Mouse (Mus musculus) forebrain, postnatal 0 days (tissue): Measurements from ENCODE around the gene Tpsb2. TPM values are rescaled to one million over a fixed set of nuclear protein-coding genes. Genes with fewer than 3 reads are reported as not detected.

Source experiments
- ATAC-seq: fragments of 200-750 bp; cut with Nextera tagmentation; 2 replicates; pipeline ENCODE4 v1.8.0; 2017; ENCODE audit warnings: mild to moderate bottlenecking, moderate library complexity
- DNase-seq: peaks from one replicate; pipeline ENCODE4 v3.0.0-alpha.2; 2015
- H3K27ac ChIP-seq: fragments of 300-500 bp; sonication (generic); 2 replicates; pipeline ENCODE4 v1.5.1; 2014; ENCODE audit warnings: low read depth, mild to moderate bottlenecking, antibody characterized with exemption, low read length, moderate library complexity, mixed read lengths
- H3K27me3 ChIP-seq: fragments of 300-500 bp; sonication (generic); 2 replicates; pipeline ENCODE4 v1.6.1; 2014; ENCODE audit warnings: mild to moderate bottlenecking, low read length, mixed read lengths; ENCODE audit not compliant: insufficient read depth
- H3K36me3 ChIP-seq: fragments of 300-500 bp; sonication (generic); 2 replicates; pipeline ENCODE4 v1.6.1; 2014; ENCODE audit warnings: mild to moderate bottlenecking, moderate library complexity; ENCODE audit not compliant: insufficient read depth
- H3K4me1 ChIP-seq: fragments of 300-500 bp; sonication (generic); 2 replicates; pipeline ENCODE4 v1.6.1; 2014; ENCODE audit warnings: antibody characterized with exemption; ENCODE audit not compliant: insufficient read depth
- H3K4me2 ChIP-seq: fragments of 300-500 bp; sonication (generic); 2 replicates; pipeline ENCODE4 v1.6.1; 2014; ENCODE audit warnings: low read depth, mild to moderate bottlenecking, moderate library complexity
- H3K4me3 ChIP-seq: fragments of 300-500 bp; sonication (generic); 2 replicates; pipeline ENCODE4 v1.5.1; 2014; ENCODE audit warnings: low read depth, low read length, mixed read lengths
- H3K9ac ChIP-seq: fragments of 300-500 bp; sonication (generic); 2 replicates; pipeline ENCODE4 v1.6.1; 2014; ENCODE audit warnings: mild to moderate bottlenecking
- H3K9me3 ChIP-seq: fragments of 300-500 bp; sonication (generic); 2 replicates; pipeline ENCODE4 v1.6.1; 2016; ENCODE audit warnings: low read length
- CTCF ChIP-seq: sonication (generic); IDR thresholded peaks from 2 replicates; pipeline ENCODE4 v1.5.1; 2016; ENCODE audit warnings: antibody characterized with exemption, control low read depth, low read depth
- WGBS: fragments of 180-500 bp; shearing (Covaris S2); extraction: QIAGEN DNeasy Blood & Tissue Kit; methylation state at CpG from one replicate; pipeline ENCODE4 v1.1.7; 2014; 5-methylcytosine and 5-hydroxymethylcytosine counted together
- polyA plus RNA-seq: library from polyadenylated mRNA; unstranded; fragments of >200 nt; fragmentation: Nextera tagmentation; extraction: Ambion mirVana; gene quantifications from 2 replicates; pipeline ENCODE4 v1.2.1, GENCODE M21; 2015
- total RNA-seq: library from RNA; depleted of rRNA; stranded (reverse); fragments of >200 nt; gene quantifications from 2 replicates; pipeline ENCODE4 v1.2.3, GENCODE M21; 2014

Gene Tpsb2
- total and polyA plus RNA-seq, 2 experiments from 2014 or later: 0.33 to 4.2 TPM

- H3K36me3 ChIP-seq: peaks cover 30% of the 10 kb centered on the region
- WGBS: 88% methylated on average over 4 of the region's 4 CpGs
- ATAC-seq: no peak
Measured at GRCm38 (mm10) chr17:25394526-25394925, 28.4 kb downstream of the Tpsb2 start.

GRCm38 (mm10) chr17:25397804-25398519, 31.9 kb downstream of the Tpsb2 start:
- ATAC-seq (peak; percentile 81), DNase-seq (peak; percentile 86)
- WGBS: 22% methylated on average over 14 of the region's 14 CpGs
- TF ChIP-seq CTCF: peak; percentile 99
- H3K27me3 ChIP-seq: no peaks in the 10 kb centered on the region
- H3K36me3 ChIP-seq: peaks cover 10% of the 10 kb centered on the region; the same call in 1 of the 2 replicates
- H3K27ac ChIP-seq: no peak overlapping the region
- H3K9me3 ChIP-seq: no peaks in the 10 kb centered on the region
- no peak overlapping the region for H3K4me3 ChIP-seq
- no peaks in the 10 kb centered on the region for H3K4me1 ChIP-seq
- H3K4me2 ChIP-seq: no peak overlapping the region
- no peak overlapping the region for H3K9ac ChIP-seq

More at GRCm38 (mm10) chr17:25394526-25394925, 28.4 kb downstream of the Tpsb2 start:
- no peak overlapping the region for H3K9ac ChIP-seq
- H3K27me3 ChIP-seq: no peaks in the 10 kb centered on the region
- no peaks in the 10 kb centered on the region for H3K9me3 ChIP-seq
- no peak overlapping the region for H3K4me3 ChIP-seq
- no peak for DNase-seq
- no peak overlapping the region for H3K4me2 ChIP-seq
- TF ChIP-seq CTCF: no peak
- H3K27ac ChIP-seq: no peak overlapping the region
- no peaks in the 10 kb centered on the region for H3K4me1 ChIP-seq

- 14% methylated on average over 13 of the region's 13 CpGs for WGBS
- no peak overlapping the region for H3K9ac ChIP-seq
- no peaks in the 10 kb centered on the region for H3K9me3 ChIP-seq
- H3K4me2 ChIP-seq: no peak overlapping the region
- H3K27ac ChIP-seq: no peak overlapping the region
- no peaks in the 10 kb centered on the region for H3K27me3 ChIP-seq
- peaks cover 5% of the 10 kb centered on the region; the same call in 1 of the 2 replicates for H3K36me3 ChIP-seq
- no peak overlapping the region for H3K4me3 ChIP-seq
- no peak for TF ChIP-seq CTCF
- ATAC-seq: peak; percentile 27; the same call in 1 of the 2 replicates
- DNase-seq: no peak
- no peaks in the 10 kb centered on the region for H3K4me1 ChIP-seq
Measured at GRCm38 (mm10) chr17:25398520-25398838, 32.4 kb downstream of the Tpsb2 start.

GRCm38 (mm10) chr17:25400443-25400842, 34.3 kb downstream of the Tpsb2 start:
- Histone ChIP-seq H3K4me1 (peaks cover 12% of the 10 kb centered on the region), H3K36me3 (peaks cover 2% of the 10 kb centered on the region; the same call in 1 of the 2 replicates), H3K27me3 (no peaks in the 10 kb centered on the region), H3K9ac (no peak overlapping the region), H3K9me3 (no peaks in the 10 kb centered on the region), H3K4me2 (no peak overlapping the region), H3K27ac (no peak overlapping the region), H3K4me3 (no peak overlapping the region)
- DNase-seq (no peak), ATAC-seq (no peak)
- TF ChIP-seq CTCF: no peak
- WGBS: 18% methylated on average over 7 of the region's 7 CpGs

GRCm38 (mm10) chr17:25401491-25401890, 35.4 kb downstream of the Tpsb2 start:
- peaks cover 22% of the 10 kb centered on the region for H3K4me1 ChIP-seq
- no peak overlapping the region for H3K4me3 ChIP-seq
- no peaks in the 10 kb centered on the region for H3K9me3 ChIP-seq
- no peak overlapping the region for H3K9ac ChIP-seq
- WGBS: 20% methylated on average over 4 of the region's 4 CpGs
- DNase-seq (no peak), ATAC-seq (no peak)
- no peak for TF ChIP-seq CTCF
- H3K36me3 ChIP-seq: peaks cover 2% of the 10 kb centered on the region; the same call in 1 of the 2 replicates
- no peak overlapping the region for H3K4me2 ChIP-seq
- H3K27me3 ChIP-seq: no peaks in the 10 kb centered on the region
- H3K27ac ChIP-seq: no peak overlapping the region

GRCm38 (mm10) chr17:25402224-25402623, 36.1 kb downstream of the Tpsb2 start:
- WGBS: 84% methylated on average over 13 of the region's 13 CpGs
- H3K9me3 ChIP-seq: no peaks in the 10 kb centered on the region
- H3K27me3 ChIP-seq: no peaks in the 10 kb centered on the region
- peaks cover 29% of the 10 kb centered on the region for H3K4me1 ChIP-seq
- no peak for ATAC-seq
- no peak overlapping the region for H3K4me3 ChIP-seq
- no peak for DNase-seq
- H3K27ac ChIP-seq: no peak overlapping the region
- no peak for TF ChIP-seq CTCF
- peaks cover 2% of the 10 kb centered on the region; the same call in 1 of the 2 replicates for H3K36me3 ChIP-seq
- H3K9ac ChIP-seq: no peak overlapping the region
- H3K4me2 ChIP-seq: no peak overlapping the region

GRCm38 (mm10) chr17:25404190-25404589, 38.1 kb downstream of the Tpsb2 start:
- H3K27ac ChIP-seq: no peak overlapping the region
- WGBS: 11% methylated on average over 3 of the region's 3 CpGs
- peak overlapping the region; percentile 18; the same call in 1 of the 2 replicates for H3K4me2 ChIP-seq
- ATAC-seq (peak; percentile 28; the same call in 1 of the 2 replicates), DNase-seq (no peak)
- H3K27me3 ChIP-seq: no peaks in the 10 kb centered on the region
- H3K4me3 ChIP-seq: no peak overlapping the region
- H3K9ac ChIP-seq: no peak overlapping the region
- peaks cover 37% of the 10 kb centered on the region for H3K4me1 ChIP-seq
- peaks cover 2% of the 10 kb centered on the region; the same call in 1 of the 2 replicates for H3K36me3 ChIP-seq
- H3K9me3 ChIP-seq: no peaks in the 10 kb centered on the region
- TF ChIP-seq CTCF: no peak
